Mouse (Mus musculus) urinary bladder, postnatal 25 days (tissue): ENCODE results near the gene Osbpl10.

Experiments
- DNase-seq: peaks from one replicate; pipeline ENCODE4 v3.0.0; 2022; ENCODE audit warnings: low spot score

Gene Osbpl10

DNA sequence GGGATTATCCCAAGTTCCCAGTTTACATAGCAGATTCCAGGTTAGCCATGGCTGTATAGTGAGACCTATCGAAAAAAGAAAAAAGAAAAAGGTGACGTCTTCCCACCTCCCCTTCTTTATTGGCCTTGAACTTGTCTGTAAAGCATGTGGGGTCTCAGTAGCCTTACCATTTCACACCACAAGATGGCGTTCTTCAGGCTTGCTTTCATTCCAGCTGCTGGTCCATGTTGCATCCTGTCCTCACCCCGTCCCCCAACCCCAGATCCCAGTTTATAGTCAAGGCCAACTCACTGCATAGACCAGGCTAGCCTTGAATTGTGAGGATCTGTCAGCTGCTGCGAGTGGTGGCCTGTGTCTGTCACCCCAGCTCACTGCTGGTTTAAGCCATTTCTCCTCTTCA is 111.3 kb downstream of the Osbpl10 start:
- DNase-seq, result no peak

DNA sequence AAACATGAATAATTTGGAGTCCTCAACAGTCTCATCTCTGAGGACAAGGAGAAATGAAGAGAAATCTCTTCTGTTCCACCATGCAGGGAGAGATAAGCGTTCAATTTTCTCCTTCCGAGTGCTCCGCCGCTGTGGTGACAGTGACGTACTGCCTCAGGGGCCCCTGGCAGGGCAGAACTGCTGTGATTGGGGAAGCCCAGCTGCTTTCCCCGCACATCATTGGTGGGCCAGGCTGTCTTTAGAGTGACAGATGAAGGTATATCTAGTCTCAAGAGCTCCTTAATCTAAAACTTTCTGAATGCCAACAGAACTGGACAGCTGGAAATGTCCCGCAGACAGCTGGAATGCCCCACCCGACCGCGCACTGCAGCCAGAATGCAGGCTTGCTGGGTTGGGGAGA is 118.1 kb downstream of the Osbpl10 start:
- no peak for DNase-seq

DNA sequence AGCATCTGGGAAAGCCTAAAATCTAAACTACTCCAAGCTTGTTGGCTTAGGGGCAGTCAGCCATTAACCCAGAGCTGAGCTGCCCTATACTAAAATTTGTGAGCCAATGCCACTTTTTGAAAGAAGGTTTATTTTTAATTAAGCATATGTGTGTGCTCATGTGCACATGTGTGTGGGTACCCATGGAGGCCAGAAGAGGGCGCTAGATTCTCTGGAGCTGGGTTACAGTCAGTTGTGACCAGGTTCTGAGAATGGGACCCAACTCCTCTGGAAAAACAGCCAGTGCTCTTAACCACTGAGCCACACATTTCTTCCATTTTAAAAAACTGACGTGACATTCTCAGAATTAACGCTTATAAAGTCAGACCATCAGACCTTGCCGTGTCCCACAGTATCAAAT is 119.0 kb downstream of the Osbpl10 start:
- no peak for DNase-seq

DNA sequence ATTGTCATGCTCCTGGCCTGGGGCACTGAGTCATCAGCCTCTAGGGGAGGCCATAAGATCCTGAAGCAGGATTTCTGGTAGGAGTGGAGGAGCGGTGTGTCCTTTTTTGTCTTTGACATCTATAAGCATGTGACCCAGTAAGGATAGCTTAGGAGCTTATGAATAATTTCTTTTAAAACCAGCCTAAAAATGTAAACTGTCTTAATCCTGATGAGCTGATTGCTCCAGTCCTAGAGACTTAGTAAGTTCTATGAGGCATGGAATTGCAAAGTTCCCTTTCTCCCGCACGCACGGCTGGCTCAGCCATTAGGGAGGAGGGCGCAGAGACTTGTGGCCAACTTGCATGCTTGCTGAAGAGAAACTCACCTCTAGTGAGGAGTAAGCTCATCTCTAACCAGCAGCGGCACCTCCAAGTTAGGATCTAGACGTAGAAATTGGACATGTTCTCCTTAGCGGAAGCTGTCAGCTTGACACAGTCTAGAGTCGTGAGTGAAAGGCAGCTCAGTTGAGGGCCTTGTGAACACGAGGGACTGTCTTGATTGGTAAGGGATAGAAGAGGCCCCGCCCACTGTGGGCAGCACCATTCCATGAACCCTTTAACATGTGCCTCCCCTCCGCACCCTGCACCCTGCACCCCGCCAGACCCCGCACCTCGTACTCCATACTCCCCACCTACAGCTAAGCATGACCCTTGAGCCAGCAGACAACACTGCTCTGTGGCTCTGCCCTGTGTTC is 122.0 kb downstream of the Osbpl10 start:
- no peak for DNase-seq

DNA sequence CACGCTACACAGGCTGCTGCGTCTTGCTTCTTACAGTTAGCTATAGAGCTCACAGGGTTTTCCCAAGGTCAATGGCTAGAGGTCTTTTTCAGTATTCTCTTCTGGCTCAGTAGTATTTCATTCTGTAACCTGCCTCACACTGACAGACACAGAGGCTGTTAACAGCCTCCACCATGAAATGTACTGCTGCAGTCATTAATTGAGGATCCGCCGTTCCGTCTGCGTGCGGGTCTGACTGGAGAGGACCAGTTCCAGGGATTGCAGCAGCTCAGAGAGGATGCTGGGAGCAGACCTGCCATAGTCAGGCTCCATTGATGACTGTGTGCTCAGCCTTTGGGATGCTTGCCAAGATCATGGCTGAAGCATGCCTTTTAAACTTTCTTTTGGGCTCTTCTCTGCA is 129.1 kb downstream of the Osbpl10 start:
- DNase-seq, result no peak

DNA sequence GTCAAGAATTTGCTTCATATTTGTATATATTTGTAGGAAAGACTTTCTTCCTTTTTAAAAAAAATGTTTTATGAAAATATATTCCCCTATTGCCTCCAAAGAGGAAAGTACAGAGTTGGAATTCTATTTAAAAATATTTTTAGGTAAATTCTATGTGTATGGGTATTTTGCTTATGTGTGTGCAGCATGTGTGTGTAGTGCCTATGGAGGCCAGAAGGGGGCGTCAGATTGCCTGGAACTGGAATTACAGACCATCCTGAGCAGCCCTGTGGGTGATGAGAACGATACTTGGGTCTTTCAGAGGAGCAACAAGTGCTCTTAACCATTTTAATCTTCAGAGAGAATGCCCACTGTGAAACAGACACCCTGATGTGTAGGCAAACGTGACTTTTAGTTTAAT is 132.3 kb downstream of the Osbpl10 start:
- DNase-seq, result no peak

DNA sequence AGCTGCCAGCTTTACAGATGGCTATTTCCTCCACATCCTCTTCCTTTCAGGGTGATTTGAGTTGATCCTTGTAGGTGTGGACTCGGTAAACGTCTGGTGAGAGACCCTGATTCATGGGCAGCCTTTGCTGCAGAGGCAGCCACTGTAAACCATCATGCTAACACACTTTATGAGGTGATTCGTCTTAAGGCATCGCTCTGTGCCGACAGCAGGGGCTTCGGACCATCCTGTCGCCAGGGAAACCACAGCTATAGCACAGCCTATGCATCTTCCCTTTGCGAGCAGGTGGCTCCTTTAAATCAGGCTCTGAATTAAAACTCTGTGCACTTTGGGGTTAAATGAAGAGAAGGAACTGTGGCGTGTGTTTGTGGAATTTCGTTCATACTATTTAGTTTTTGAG is 138.9 kb downstream of the Osbpl10 start:
- DNase-seq, result no peak

DNA sequence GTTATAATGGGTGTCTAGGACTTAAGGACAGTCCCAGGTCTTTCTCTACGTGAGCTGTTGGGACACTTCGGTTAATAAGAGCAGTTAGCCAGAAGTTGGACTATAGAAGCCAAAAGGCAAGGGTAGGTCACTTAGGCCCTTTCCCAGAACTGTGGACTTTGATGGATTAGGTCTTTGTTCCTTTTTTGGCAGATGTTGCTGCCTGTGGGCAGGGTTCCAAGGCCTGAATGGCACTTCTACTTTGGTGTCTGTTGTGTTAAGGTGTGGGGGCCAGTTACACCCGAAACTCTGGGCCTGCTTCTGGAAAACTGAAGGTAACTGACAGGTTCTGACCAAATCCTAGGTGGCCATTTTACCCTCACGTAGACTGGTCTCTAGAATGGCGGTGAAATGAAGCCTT is 141.9 kb downstream of the Osbpl10 start:
- no peak for DNase-seq

DNA sequence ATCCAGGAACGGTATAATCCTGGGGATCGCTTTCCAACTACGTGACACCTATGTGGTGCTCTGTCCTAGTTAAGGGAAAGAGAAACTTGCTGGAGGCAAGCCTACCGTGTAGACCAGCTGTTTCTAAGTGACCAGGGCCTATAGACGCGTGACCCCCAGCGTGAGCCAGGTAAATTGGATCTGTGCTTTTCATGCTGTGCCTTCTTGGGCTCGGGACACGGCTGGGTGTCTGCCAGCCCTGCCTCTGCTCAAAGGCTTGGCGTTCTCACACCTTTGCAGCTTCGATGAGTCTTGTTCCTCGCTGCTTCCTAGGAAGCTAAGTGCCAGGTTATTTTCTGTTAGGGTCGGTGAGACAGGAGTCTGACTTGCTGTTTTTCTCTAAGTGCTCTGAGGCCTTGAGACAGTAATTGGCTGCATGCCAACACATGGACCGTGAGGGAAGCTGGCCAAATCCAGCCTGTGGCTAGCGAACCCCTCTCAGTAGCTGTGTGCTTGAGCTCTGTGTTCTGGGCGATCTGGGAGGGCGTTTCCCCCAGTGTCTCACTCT is 142.4 kb downstream of the Osbpl10 start:
- no peak for DNase-seq

DNA sequence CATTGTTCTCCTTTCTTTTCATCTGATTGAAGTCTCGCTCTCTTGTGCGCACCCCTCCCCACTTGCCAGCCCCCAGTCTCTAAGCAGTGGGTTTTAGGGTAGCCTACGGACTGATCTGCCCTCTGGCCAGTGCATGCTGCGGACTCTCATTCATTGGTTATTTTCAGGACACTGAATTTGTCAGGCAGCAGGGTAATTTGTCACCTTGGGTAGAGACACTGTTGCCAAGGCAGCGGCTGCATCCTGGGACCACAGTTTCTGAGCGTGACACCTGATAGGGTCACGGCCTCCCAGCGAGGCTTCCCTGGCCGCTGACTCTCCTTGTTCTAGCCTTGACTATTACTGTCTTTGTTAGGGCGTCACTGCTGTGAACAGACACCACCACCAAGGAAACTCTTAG is 149.0 kb downstream of the Osbpl10 start:
- DNase-seq, result no peak

DNA sequence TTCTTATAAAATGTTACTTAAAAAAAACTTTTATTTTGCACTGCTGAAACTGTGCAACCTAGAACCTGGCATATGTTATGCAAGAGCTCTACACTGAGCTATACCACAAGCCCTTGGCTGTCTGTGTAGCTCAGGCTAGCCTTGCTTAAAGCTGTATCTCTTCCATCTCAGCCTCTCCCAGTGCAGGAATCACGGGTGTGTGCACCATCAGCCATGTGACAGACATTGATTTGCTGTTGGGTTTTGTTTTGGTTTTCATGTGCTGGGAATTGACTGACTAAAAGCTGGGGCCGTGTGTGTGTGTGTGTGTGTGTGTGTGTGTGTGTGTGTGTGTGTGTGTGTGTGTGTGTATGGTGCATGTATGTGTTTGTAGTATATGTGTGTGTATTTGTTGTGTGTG is 155.6 kb downstream of the Osbpl10 start:
- DNase-seq, result no peak

DNA sequence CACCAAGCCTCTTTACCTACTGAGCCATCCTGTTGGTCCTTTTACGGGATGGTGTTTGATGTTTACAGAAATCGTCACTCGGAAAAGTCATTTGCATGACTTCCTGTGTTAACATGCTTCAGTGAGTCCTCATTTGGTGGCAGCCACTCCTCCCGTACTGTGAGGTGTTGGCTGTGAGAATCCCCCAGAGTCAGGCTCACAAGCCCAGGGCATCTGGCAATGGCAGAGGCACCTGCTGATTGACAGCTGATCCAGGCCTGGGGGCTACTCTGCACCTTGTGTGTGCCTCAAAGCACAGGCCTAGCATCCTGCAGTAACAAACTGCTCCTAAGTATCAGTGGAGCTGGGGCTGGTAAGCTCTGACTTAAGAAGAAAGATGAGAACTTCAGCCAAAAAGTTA is 156.4 kb downstream of the Osbpl10 start:
- DNase-seq, result no peak

DNA sequence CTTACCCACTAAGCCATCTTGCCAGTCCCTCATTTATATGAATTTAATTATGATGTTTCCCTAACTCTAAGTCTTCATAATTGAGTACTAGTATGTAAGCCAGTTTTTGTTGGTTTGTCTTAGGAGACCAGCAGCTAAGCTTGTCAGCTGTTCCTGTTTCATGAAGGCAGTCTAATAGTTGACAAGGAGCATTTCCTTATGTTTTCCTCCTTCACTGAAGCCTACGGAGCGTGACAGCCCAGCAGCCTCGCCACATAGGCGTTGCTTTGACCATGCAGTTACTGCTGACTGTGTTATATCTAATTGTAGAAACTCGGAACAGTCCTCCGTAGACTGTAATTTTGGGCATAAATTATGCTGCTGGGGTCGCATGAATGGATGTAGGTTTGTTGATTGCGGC is 157.0 kb downstream of the Osbpl10 start:
- DNase-seq, result no peak

DNA sequence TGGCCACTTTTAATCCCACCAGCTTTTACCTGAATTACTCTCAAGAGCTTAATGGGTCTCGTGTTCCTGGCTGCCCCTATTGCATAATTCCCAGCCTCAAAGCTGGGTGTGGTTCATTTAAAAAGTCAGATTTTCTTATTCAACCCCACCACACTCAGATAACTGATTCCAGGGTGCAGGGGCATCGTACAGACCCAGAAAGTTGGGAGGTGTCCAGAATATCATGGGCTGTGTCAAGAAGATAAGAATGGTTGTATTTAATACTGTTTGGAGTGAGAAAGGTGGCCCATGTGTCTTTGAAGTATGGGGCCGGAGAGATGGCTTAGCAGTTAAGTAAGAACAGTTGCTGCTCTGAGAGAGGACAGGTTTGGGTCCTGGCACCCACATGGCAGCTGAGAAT is 159.5 kb downstream of the Osbpl10 start:
- no peak for DNase-seq

DNA sequence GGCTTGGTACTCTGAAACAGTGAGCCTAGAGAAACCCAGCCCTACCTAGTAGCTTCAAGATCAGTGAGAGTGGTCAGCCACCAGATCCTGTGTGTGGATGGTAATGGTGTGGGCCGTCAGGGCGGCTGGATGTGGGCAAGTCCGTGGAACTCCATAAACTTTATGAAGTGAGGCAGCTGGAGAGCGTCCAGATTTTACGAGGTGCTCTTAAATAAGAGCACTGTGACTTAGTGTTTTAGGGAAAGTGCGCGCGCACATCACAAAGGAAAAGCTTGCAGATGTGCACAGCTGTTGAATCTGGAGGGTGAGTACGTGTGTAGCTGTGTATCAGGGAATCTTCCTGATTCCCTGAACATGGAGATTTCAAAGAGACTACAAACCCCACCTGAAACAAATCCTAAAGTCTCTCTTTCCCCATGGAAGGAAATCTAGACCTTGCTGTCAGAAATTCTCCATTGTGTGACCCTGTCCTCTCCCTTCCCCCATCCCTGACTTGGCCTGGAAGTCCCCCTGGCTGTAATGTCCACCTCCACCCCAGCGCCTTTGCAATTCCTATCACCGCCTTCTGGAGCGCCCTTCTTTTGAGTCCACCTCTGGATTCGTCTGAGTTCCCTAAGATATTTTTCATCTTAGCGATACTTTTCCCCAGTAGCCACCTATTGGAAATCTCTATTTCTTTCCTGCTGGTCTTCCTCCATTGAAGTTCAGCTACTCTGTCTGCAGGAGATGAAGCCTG is 161.4 kb downstream of the Osbpl10 start:
- DNase-seq, result no peak

DNA sequence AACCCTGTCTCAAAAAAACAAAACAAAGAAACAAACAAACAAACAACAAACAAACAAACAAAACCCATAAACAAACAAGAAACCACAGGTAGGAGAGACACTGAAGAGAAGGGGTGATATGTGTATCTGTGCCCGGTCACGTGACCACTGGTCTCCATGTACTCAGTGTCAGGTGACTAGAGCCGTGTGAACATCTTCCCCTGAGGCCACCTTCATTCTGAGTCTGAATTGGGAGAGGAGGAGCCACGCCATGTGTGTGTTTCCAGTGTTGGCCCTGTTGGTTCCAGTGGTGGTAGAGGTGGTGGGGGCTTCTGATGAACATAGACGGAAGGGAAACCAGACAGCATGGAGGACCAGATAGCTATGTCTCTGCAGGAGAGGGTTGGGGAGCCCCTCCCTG is 168.8 kb downstream of the Osbpl10 start:
- no peak for DNase-seq

DNA sequence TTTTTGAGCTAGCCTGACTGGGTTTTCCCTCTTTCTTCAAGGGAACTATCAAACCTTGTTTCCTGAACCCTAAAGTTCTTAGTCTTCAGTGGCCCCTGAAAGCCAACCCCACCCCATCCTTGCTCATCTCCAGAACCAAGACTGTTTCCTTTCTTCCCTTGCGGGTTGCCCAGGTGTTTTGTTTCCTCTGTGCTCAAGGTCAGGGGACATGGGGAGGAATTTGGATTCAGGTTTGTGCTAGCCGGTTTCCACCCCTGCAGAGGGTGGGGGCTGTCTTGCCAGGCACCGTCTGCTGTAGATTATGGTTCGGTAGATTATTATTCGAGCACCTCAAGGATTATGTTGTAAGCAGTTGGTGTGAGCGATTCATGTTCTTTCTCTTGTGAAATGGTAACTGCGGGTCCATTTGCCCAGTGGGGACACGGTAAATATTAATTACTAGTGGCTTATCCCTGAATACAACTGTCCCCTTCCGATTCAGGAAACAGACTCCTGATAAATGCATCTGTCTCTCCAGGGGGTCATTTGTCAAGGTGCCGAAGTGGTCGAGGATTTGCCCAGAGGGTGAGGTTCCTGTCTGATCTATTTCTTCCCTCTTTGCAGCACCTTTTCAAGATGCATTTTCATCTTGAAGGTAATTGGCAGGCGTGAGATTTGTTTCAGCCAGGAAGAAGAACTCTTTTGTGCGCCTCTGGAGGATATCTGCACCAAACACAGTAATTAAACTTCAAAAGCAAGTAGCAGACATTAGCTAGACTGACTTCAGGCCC is 169.4 kb downstream of the Osbpl10 start:
- no peak for DNase-seq

DNA sequence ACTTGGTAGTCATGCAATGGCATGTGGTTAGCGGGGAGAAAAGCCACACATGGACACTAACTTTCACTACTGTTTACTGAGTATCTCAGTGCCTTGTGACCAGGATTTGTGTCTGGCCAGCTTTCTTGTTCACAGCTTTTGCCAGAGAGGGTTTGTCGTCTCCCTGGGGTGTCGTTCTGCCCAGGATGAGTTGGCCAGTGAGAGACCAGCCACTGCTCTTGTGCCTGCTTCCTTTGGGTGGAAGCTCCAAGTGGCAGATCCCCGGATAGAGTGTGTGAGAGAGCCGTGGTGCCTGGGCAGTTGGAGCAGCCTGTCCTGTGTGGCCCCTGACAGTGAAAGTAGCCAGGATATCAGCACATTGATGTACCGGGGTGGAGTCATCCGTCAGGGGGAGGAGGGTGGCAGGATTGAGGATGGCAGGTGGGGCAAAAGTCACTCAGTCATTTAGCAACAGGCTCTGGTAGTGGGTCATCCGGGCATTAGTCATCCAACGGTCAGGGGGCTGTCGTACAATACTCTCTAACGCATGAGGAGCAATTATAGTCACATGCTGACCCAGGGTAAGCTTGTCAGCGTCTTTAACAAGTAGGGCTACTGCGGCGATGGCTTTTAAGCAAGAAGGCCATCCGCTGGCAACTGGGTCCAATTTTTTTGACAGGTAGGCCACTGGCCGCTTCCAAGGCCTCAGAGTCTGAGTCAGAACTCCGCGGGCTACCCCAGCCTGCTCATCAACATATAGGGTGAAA is 170.8 kb downstream of the Osbpl10 start:
- DNase-seq, result no peak

DNA sequence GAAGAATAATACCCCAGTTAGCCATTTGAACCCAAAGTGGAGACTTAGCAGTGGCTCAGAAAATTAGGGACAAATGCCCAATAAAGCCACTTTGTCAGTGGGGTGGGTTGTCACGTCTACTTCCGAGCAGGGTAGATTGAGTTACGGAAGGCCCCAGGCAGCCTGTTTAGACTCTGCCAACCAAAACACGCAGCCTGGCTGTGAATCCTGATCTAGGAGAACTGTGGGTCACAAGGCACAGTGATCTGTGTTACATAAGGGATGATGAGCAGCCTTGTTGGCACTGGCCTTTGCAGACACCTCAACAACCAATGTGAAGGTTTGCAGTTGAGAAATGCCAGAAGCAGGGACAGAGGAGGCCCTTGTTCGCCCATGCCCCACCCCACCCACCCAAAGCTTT is 183.2 kb downstream of the Osbpl10 start:
- no peak for DNase-seq

DNA sequence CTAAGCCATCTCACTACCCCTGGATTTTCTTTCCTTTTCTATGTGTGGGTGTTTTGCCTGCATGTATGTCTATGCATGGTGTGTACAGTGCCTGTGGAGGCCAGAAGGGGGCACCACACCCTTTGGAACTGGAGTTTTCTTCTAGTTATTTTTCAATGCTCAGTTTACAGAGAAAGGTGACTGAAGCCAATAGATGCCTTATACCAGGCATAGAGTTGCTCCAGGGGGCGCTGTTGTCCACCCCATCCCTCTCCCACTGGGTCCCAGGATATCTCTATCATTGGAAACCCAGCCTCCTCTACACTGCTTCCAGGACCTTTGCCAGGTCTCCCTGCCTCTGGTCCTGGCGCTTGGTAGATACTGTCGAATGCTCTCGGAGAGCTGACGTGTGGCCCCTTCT is 184.7 kb downstream of the Osbpl10 start:
- DNase-seq, result peak; percentile 46

DNA sequence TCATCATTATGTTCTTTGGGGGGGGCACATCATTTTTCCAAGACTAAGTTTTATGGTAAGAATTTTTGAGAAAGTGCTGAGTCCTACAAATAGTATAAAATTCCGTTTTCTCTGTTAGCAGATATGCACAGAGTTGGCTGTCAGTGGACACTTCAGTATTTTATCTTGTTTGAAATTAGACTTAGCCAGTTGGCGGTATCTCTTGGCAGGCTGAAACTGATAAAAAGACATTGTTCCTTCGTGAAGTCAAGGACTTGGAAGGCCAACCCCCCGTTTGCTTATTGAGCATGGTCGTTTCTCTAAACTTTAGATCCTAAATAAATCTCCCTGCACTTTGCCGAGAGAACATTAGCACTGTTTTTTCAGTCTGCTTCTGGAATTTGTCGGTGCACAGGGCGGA is 185.3 kb downstream of the Osbpl10 start:
- no peak for DNase-seq

DNA sequence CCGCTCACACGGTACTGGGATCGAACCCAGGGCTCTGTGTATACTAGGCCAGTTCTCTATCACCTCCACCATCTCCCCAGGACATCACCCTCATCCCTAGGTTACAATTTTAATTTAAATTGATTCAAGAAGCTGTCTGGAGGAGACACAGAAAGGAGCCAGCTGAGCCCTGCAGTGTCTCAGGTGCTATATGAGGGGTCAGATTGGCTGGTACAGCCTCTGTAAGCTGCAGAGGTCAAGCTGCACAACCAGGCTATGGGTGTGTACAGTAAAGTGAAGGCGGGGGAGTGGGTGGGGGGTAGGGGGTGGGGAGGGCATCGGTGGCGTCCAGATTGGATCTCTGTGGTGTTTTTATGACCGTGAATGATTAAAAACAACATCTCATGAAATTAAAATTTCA is 186.0 kb downstream of the Osbpl10 start:
- no peak for DNase-seq
